Comparison of ENCODE assay signal across 11 mouse cellular contexts in the genomic region with DNA sequence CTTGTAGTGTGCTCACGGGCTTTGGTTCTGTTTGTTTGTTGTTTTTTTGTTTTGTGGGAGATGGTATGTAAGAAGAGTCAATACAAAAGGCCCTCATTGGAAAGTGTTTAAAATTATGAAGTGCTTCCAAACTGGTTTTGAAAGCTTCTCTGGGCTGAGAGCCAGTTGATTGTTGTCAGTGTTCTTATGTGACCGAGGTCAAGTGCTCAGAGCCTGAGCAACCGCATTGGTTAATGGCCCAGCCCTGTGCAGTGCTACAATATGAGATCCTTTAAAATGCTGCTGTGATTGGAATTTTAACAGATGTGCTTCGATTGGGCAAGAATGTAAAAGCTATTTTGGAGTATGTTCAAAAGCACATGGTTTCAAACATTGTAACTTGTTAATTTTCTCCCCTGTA.
DNase-seq lines count a peak whose midpoint lies in the region; ATAC-seq and TF ChIP-seq lines count a peak whose summit lies in the region.
"Had no signal": no experiment of that assay in that cellular context is flagged by ENCODE, and none has a peak within 500 bp of the region (broad histone marks: within the 10 kb centered on the region; RNA-seq: fewer than 3 reads in every experiment).

No protein-coding gene starts in this region.

- intact Hi-C loops in left cerebral cortex, postnatal 4 days (cut with DNase I): no loop called here

- no peaks in the 10 kb centered on the region for H3K9me3 ChIP-seq in hindbrain, postnatal 0 days (ENCODE audit: low read length)
- no peaks in the 10 kb centered on the region for H3K9me3 ChIP-seq in hindbrain, embryonic 12.5 days (replicated peaks)
- H3K9me3 ChIP-seq in stomach, embryonic 14.5 days (ENCODE audit: control insufficient read depth, low read depth, low read length): no peaks in the 10 kb centered on the region
- no peaks in the 10 kb centered on the region for H3K9me3 ChIP-seq in stomach, postnatal 0 days (ENCODE audit: control insufficient read depth, low read length)
- H3K9me3 ChIP-seq: heart, embryonic 15.5 days had no signal

- H3K4me3 ChIP-seq in hindbrain, postnatal 0 days (ENCODE audit: low read length): no peak overlapping the region
- H3K4me3 ChIP-seq in hindbrain, embryonic 12.5 days: no peak overlapping the region
- no peak overlapping the region for H3K4me3 ChIP-seq in stomach, embryonic 14.5 days (ENCODE audit: low read depth, low read length)
- H3K4me3 ChIP-seq in stomach, postnatal 0 days (ENCODE audit: low read depth, low read length): no peak overlapping the region
- H3K4me3 ChIP-seq: heart, embryonic 15.5 days had no signal

- TF ChIP-seq CTCF in hindbrain, postnatal 0 days (IDR thresholded peaks at IDR 0.05; ENCODE audit: low read depth): no peak
- TF ChIP-seq CTCF in stomach, postnatal 0 days (IDR thresholded peaks at IDR 0.05; ENCODE audit: low read depth): no peak

- no peaks in the 10 kb centered on the region for H3K27me3 ChIP-seq in hindbrain, postnatal 0 days (ENCODE audit: insufficient read depth, low read length)
- H3K27me3 ChIP-seq in hindbrain, embryonic 12.5 days: no peaks in the 10 kb centered on the region
- no peaks in the 10 kb centered on the region for H3K27me3 ChIP-seq in stomach, embryonic 14.5 days (ENCODE audit: control insufficient read depth, insufficient read depth, low read length)
- H3K27me3 ChIP-seq in stomach, postnatal 0 days (ENCODE audit: control insufficient read depth, insufficient read depth, low read length): no peaks in the 10 kb centered on the region
- H3K27me3 ChIP-seq: heart, embryonic 15.5 days; Patski had no signal

- WGBS in hindbrain, postnatal 0 days: 40% methylated on average over 4 of the region's 4 CpGs
- 69% methylated on average over 4 of the region's 4 CpGs for WGBS in hindbrain, embryonic 12.5 days
- WGBS in stomach, embryonic 14.5 days: 32% methylated on average over 4 of the region's 4 CpGs
- WGBS in stomach, postnatal 0 days: 31% methylated on average over 4 of the region's 4 CpGs

- H3K27ac ChIP-seq in hindbrain, postnatal 0 days: no peak overlapping the region
- no peak overlapping the region for H3K27ac ChIP-seq in hindbrain, embryonic 12.5 days
- H3K27ac ChIP-seq in stomach, embryonic 14.5 days (ENCODE audit: low read length): peak overlapping the region; percentile 53; the same call in 1 of the 2 replicates
- H3K27ac ChIP-seq in stomach, postnatal 0 days (replicated peaks): no peak overlapping the region
- H3K27ac ChIP-seq: heart, embryonic 15.5 days; macrophage had no signal

- no peaks in the 10 kb centered on the region for H3K36me3 ChIP-seq in hindbrain, postnatal 0 days (ENCODE audit: insufficient read depth, low read length)
- no peaks in the 10 kb centered on the region for H3K36me3 ChIP-seq in hindbrain, embryonic 12.5 days
- H3K36me3 ChIP-seq in stomach, embryonic 14.5 days (ENCODE audit: control insufficient read depth, insufficient read depth, low read length): no peaks in the 10 kb centered on the region
- H3K36me3 ChIP-seq in stomach, postnatal 0 days (ENCODE audit: control insufficient read depth, insufficient read depth, low read length): no peaks in the 10 kb centered on the region
- H3K36me3 ChIP-seq: heart, embryonic 15.5 days had no signal

- DNase-seq in hindbrain, postnatal 0 days (ENCODE audit: low spot score): peak; percentile 11
- DNase-seq in stomach, postnatal 0 days (ENCODE audit: low spot score): no peak
- DNase-seq in lung, adult 18-20 months: peak; percentile 35 to 63
- DNase-seq in left cerebral cortex, postnatal 4 days: no peak
- no peak for DNase-seq in layer of hippocampus, adult 18-20 months (ENCODE audit: low spot score in 2 of 2)
- DNase-seq: right cerebral cortex, postnatal 4 days had no signal

- no peak overlapping the region for H3K4me2 ChIP-seq in hindbrain, postnatal 0 days (ENCODE audit: low read depth, low read length)
- H3K4me2 ChIP-seq in hindbrain, embryonic 12.5 days (replicated peaks): no peak overlapping the region
- H3K4me2 ChIP-seq in stomach, embryonic 14.5 days (replicated peaks; ENCODE audit: low read depth, low read length): no peak overlapping the region
- no peak overlapping the region for H3K4me2 ChIP-seq in stomach, postnatal 0 days (replicated peaks; ENCODE audit: low read depth)
- H3K4me2 ChIP-seq: heart, embryonic 15.5 days had no signal

- no peaks in the 10 kb centered on the region for H3K4me1 ChIP-seq in hindbrain, postnatal 0 days (ENCODE audit: insufficient read depth, low read length)
- H3K4me1 ChIP-seq in hindbrain, embryonic 12.5 days: no peaks in the 10 kb centered on the region
- H3K4me1 ChIP-seq in stomach, embryonic 14.5 days (ENCODE audit: control insufficient read depth, insufficient read depth, low read length): peaks cover 7% of the 10 kb centered on the region; the same call in 1 of the 2 replicates
- no peaks in the 10 kb centered on the region for H3K4me1 ChIP-seq in stomach, postnatal 0 days (replicated peaks; ENCODE audit: control insufficient read depth, insufficient read depth)

- no peak for ATAC-seq in hindbrain, postnatal 0 days
- ATAC-seq in hindbrain, embryonic 12.5 days (ENCODE audit: low FRiP score): no peak
- no peak for ATAC-seq in stomach, embryonic 14.5 days (ENCODE audit: insufficient number of reproducible peaks, insufficient read depth, low FRiP score, low read depth)
- no peak for ATAC-seq in stomach, postnatal 0 days (ENCODE audit: low FRiP score, low TSS enrichment)
- ATAC-seq: Patski had no signal

- no peak overlapping the region for H3K9ac ChIP-seq in hindbrain, postnatal 0 days (replicated peaks; ENCODE audit: low read length)
- no peak overlapping the region for H3K9ac ChIP-seq in hindbrain, embryonic 12.5 days
- no peak overlapping the region for H3K9ac ChIP-seq in stomach, embryonic 14.5 days (replicated peaks; ENCODE audit: low read depth, low read length)
- no peak overlapping the region for H3K9ac ChIP-seq in stomach, postnatal 0 days (ENCODE audit: low read length)
- H3K9ac ChIP-seq: heart, embryonic 15.5 days had no signal

- TF ChIP-seq EP300 in stomach, postnatal 0 days (optimal IDR thresholded peaks at IDR 0.05): no peak

Comparison
In these comparisons a context has a peak if more than half of its experiments do, and no peak if none do; other contexts are left out.
1. DNase-seq: peak in hindbrain, postnatal 0 days (single experiment) and lung, adult 18-20 months (2 of 2); none in stomach, postnatal 0 days (single experiment), left cerebral cortex, postnatal 4 days (single experiment) and layer of hippocampus, adult 18-20 months (0 of 2).